Mouse (Mus musculus): Measurements from ENCODE around the gene Tlr9. TPM values are rescaled to one million over a fixed set of nuclear protein-coding genes. Genes with fewer than 3 reads are reported as not detected.

Gene Tlr9
- polyA plus RNA-seq, 1 experiment from 2014 or later = not detected

DNA sequence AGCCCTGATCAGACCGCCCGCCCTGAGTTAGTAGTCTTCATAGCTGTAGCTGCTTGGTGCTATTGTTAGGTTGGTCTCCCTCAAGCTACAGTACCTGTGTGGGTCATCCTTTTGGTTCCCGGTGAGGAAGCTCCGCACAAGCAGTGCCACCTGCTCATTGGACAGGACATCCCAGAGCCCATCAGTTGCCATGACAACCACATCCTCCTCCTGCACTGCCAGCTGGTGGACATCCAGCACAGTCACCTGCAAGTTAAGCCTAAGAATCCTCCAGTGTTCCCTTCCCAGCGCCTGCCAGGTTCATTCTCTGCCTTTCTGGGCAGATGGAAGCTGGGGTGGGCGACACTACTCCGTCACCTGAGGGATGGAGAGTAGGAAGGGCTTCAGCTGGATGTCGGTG lies 26.7 kb upstream of the Tlr9 start:
- Histone ChIP-seq H3K4me1 (peaks cover 27% of the 10 kb centered on the region), H3K27me3 (ENCODE audit: insufficient read depth, poor library complexity, severe bottlenecking) (no peaks in the 10 kb centered on the region), H3K4me3 (no peak overlapping the region), H3K9me3 (no peaks in the 10 kb centered on the region), H3K27ac (no peak overlapping the region), H3K36me3 (peaks cover 61% of the 10 kb centered on the region)
- DNase-seq (ENCODE audit: low spot score) = no peak
- WGBS = 91% methylated on average over 8 of the region's 8 CpGs

DNA sequence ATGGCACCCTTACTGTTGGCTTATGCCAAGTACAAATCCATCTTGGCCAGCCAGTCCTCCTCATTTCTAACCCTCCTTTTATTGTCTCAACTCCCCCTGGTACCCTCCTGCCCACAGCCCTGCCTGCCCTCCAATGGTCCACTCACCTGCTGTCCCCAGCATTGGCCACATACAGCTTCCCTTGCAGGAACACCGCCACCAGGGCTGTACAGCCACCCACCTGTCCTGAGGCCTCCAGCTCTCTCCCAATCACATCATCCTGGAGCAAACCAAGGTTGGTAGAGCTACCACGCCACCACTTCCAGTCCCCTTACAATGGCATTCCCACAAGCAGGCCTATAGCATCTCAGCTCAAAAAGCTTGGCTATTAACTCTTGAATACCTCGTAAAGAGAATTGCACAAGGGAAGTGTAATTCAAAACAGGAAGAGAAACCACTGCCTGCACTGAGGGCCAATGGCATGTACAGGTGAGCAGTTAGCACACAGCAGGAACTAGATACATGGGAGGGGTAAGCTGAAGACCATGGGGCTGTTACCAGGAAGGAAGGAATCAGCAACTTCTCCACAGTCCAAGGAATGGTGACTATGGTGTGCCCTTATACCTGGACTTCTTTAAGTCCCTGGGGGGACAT lies 25.2 kb upstream of the Tlr9 start:
- 96% methylated on average over 3 of the region's 3 CpGs for WGBS
- Histone ChIP-seq H3K9me3 (no peaks in the 10 kb centered on the region), H3K4me1 (peaks cover 29% of the 10 kb centered on the region), H3K36me3 (peaks cover 47% of the 10 kb centered on the region), H3K27me3 (ENCODE audit: insufficient read depth, poor library complexity, severe bottlenecking) (no peaks in the 10 kb centered on the region), H3K4me3 (no peak overlapping the region; the same call in 1 of the 2 replicates), H3K27ac (no peak overlapping the region)
- no peak for DNase-seq (ENCODE audit: low spot score)

GRCm38 (mm10) chr9:106197732-106198131 lies 24.7 kb upstream of the Tlr9 start:
- no peak for DNase-seq (ENCODE audit: low spot score)
- H3K27me3 ChIP-seq (ENCODE audit: insufficient read depth, poor library complexity, severe bottlenecking) = no peaks in the 10 kb centered on the region
- peaks cover 33% of the 10 kb centered on the region for H3K4me1 ChIP-seq
- H3K36me3 ChIP-seq = peaks cover 41% of the 10 kb centered on the region
- H3K9me3 ChIP-seq = no peaks in the 10 kb centered on the region
- H3K4me3 ChIP-seq = peak overlapping the region; percentile 78
- 88% methylated on average over 9 of the region's 9 CpGs for WGBS
- no peak overlapping the region for H3K27ac ChIP-seq

DNA sequence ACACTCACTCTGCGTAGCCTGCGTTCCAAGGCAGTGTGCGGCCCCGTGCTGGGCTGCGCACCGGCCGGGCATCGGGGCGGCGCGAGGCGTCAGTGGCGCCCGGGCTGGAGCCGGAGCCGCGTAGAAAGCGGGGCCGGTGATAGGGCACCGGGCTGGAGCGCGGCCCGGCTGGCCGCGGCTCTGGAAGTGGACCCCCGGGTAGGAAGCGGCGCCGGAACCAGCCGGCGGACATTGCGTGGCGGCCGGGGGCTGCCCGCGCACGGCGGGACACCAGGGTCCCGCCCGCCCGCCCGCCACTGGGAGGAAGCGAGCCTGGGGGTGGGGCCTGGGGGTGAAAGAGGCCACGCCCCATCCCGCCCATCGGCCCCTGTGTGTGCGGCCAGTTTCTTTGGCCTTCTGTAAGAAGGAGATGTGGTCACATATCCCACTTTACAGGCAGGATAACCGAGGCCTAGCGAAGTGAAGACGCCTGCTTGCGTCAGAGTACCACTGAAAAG lies 23.4 kb upstream of the Tlr9 start:
- Histone ChIP-seq H3K27me3 (ENCODE audit: insufficient read depth, poor library complexity, severe bottlenecking) (no peaks in the 10 kb centered on the region), H3K4me1 (peaks cover 46% of the 10 kb centered on the region), H3K9me3 (no peaks in the 10 kb centered on the region), H3K27ac (peak overlapping the region; percentile 91), H3K4me3 (peak overlapping the region; percentile 78), H3K36me3 (peaks cover 37% of the 10 kb centered on the region)
- WGBS = under 1% methylated on average over 51 of the region's 51 CpGs
- DNase-seq (ENCODE audit: low spot score) = peak; percentile 94

- WGBS = 34% methylated on average over 18 of the region's 18 CpGs
- Histone ChIP-seq H3K27me3 (ENCODE audit: insufficient read depth, poor library complexity, severe bottlenecking) (no peaks in the 10 kb centered on the region), H3K4me1 (peaks cover 53% of the 10 kb centered on the region), H3K4me3 (peak within 1 kb of the TSS; percentile 78), H3K27ac (peak within 1 kb of the TSS; percentile 91), H3K36me3 (peaks cover 30% of the 10 kb centered on the region), H3K9me3 (no peaks in the 10 kb centered on the region)
- no peak for DNase-seq (ENCODE audit: low spot score)
Observed at GRCm38 (mm10) chr9:106199535-106200272, 22.7 kb upstream of the Tlr9 start, which contains the start of gene Ppm1m. Gene Ppm1m, minus strand, starts transcription at chr9:106199746.

DNA sequence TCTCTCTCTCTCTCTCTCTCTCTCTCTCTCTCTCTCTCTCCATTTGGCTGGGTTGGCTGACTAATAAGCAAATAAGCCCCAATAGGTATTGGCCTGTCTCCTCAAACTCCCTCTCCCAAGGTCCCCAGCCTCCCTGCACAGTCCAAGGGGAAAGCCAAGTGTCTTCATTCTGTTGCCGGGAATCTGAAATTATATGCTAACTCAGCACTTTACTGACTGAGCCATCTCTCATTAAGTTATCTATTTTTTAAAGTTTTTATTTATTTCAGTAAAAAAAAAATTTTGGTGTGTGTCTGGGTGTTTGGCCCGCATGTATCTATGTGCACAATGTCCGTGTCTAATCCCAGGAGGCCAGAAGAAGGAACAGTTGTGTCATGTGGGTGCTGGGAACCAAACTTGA lies 20.5 kb upstream of the Tlr9 start:
- H3K27me3 ChIP-seq (ENCODE audit: insufficient read depth, poor library complexity, severe bottlenecking) = no peaks in the 10 kb centered on the region
- no peak overlapping the region for H3K27ac ChIP-seq
- peaks cover 10% of the 10 kb centered on the region for H3K36me3 ChIP-seq
- H3K4me3 ChIP-seq = peak overlapping the region; percentile 76; the same call in 1 of the 2 replicates
- DNase-seq (ENCODE audit: low spot score) = no peak
- H3K9me3 ChIP-seq = no peaks in the 10 kb centered on the region
- WGBS = 85% methylated on average over 3 of the region's 3 CpGs
- peaks cover 75% of the 10 kb centered on the region for H3K4me1 ChIP-seq

- peak within 1 kb of the TSS; percentile 76 for H3K4me3 ChIP-seq
- no peaks in the 10 kb centered on the region for H3K27me3 ChIP-seq (ENCODE audit: insufficient read depth, poor library complexity, severe bottlenecking)
- H3K27ac ChIP-seq = peak within 1 kb of the TSS; percentile 89
- DNase-seq (ENCODE audit: low spot score) = peak; percentile 98
- peaks cover 10% of the 10 kb centered on the region for H3K36me3 ChIP-seq
- H3K4me1 ChIP-seq = peaks cover 75% of the 10 kb centered on the region
- 2% methylated on average over 61 of the region's 61 CpGs for WGBS
- H3K9me3 ChIP-seq = no peaks in the 10 kb centered on the region
Observed at GRCm38 (mm10) chr9:106202819-106203636, 19.4 kb upstream of the Tlr9 start, which contains the start of gene Twf2. Gene Twf2, plus strand, starts transcription at chr9:106203108.

GRCm38 (mm10) chr9:106203990-106204851 lies 18.2 kb upstream of the Tlr9 start:
- WGBS = 74% methylated on average over 7 of the region's 7 CpGs
- Histone ChIP-seq H3K27me3 (ENCODE audit: insufficient read depth, poor library complexity, severe bottlenecking) (no peaks in the 10 kb centered on the region), H3K4me3 (peak overlapping the region; percentile 76), H3K36me3 (peaks cover 18% of the 10 kb centered on the region), H3K9me3 (no peaks in the 10 kb centered on the region), H3K27ac (peak overlapping the region; percentile 89), H3K4me1 (peaks cover 66% of the 10 kb centered on the region)
- DNase-seq (ENCODE audit: low spot score) = no peak

DNA sequence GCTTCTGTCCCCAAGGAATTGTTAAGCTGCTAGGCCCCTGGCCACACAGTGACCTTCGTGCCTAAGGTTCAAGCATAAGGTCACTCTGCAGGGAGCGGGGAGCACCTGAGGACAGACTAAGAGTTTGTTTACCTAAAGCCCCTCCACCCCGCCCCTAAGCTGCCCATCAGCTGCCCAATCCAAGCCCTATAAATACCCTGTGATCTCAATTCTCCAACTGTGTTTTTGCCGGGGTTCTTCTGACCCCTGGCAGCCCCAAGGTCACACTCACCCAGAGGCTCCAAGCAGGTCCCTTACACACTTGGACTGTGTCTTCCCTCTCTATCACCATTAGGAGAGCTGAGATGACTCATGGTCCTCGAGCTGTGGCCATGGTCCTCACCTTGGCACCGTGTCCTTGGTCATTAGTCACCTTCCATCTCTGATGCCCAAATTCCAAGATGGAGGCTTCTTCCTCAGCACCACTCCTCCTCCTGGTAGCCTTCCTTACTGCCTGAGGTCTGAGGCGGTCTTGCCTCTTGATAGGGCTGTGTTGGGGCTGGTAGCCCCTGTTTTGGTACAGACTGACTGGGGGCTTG lies 16.6 kb upstream of the Tlr9 start:
- 68% methylated on average over 7 of the region's 7 CpGs for WGBS
- 0 out of 2 replicates have a peak overlapping the region, but pooled peaks have one; percentile 22 for H3K4me3 ChIP-seq
- no peaks in the 10 kb centered on the region for H3K27me3 ChIP-seq (ENCODE audit: insufficient read depth, poor library complexity, severe bottlenecking)
- no peaks in the 10 kb centered on the region for H3K9me3 ChIP-seq
- H3K4me1 ChIP-seq = peaks cover 55% of the 10 kb centered on the region
- no peak for DNase-seq (ENCODE audit: low spot score)
- H3K36me3 ChIP-seq = peaks cover 18% of the 10 kb centered on the region
- H3K27ac ChIP-seq = peak overlapping the region; percentile 73

DNA sequence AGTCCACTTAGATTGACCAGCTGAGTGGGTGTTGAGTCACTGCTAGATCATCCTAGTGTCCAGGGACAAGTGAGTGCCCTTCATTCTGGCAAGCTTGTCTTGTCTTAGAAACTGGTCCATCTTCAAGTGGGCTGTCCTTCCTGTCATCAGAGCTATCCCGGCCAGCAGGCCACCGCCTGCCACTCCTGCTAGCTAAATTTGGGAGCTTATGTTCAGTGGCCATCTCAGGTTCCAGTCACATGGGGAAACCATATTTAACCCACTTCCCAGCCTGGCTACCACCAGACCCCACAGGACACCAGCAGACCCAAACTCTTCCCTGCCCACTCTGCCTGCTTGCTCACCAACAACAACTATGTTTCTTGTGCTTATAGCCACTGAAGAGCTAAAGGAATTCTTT lies 15.9 kb upstream of the Tlr9 start:
- Histone ChIP-seq H3K9me3 (no peaks in the 10 kb centered on the region), H3K27me3 (ENCODE audit: insufficient read depth, poor library complexity, severe bottlenecking) (no peaks in the 10 kb centered on the region), H3K4me1 (peaks cover 62% of the 10 kb centered on the region), H3K27ac (peak overlapping the region; percentile 73; the same call in 1 of the 2 replicates), H3K4me3 (peak overlapping the region; percentile 1; the same call in 1 of the 2 replicates), H3K36me3 (peaks cover 18% of the 10 kb centered on the region)
- WGBS = 47% methylated on average over 2 of the region's 2 CpGs
- DNase-seq (ENCODE audit: low spot score) = no peak

GRCm38 (mm10) chr9:106208181-106208580 lies 14.2 kb upstream of the Tlr9 start:
- peaks cover 30% of the 10 kb centered on the region for H3K36me3 ChIP-seq

More at GRCm38 (mm10) chr9:106208181-106208580, 14.2 kb upstream of the Tlr9 start:
- Histone ChIP-seq H3K4me3 (no peak overlapping the region), H3K9me3 (no peaks in the 10 kb centered on the region), H3K27ac (no peak overlapping the region), H3K4me1 (peaks cover 64% of the 10 kb centered on the region), H3K27me3 (ENCODE audit: insufficient read depth, poor library complexity, severe bottlenecking) (no peaks in the 10 kb centered on the region)
- 84% methylated on average over 5 of the region's 5 CpGs for WGBS
- no peak for DNase-seq (ENCODE audit: low spot score)
